Mouse (Mus musculus): Measurements from ENCODE around the gene Cd44. TPM values are rescaled to one million over a fixed set of nuclear protein-coding genes. Genes with fewer than 3 reads are reported as not detected.
A peak's percentile ranks its signal among the peaks of the same experiment; 100 is the strongest.

Cd44 gene
- polyA plus RNA-seq, 1 experiment from 2014 or later, result 17.3 TPM

- Histone ChIP-seq H3K4me1 (ENCODE audit: control insufficient read depth, insufficient read depth, low read length) (no peaks in the 10 kb centered on the region), H3K9ac (ENCODE audit: low read length) (no peak overlapping the region), H3K4me2 (ENCODE audit: low read depth, low read length) (no peak overlapping the region), H3K27me3 (ENCODE audit: control insufficient read depth, insufficient read depth, low read length) (no peaks in the 10 kb centered on the region), H3K4me3 (ENCODE audit: low read length) (no peak overlapping the region), H3K27ac (ENCODE audit: low read length) (no peak overlapping the region), H3K9me3 (replicated peaks; ENCODE audit: control insufficient read depth, low read length) (no peaks in the 10 kb centered on the region), H3K36me3 (ENCODE audit: control insufficient read depth, insufficient read depth) (peaks cover 13% of the 10 kb centered on the region)
- WGBS, result 93% methylated on average over 6 of the region's 6 CpGs
- ATAC-seq (replicated peaks; ENCODE audit: extremely low read depth, insufficient read depth, low FRiP score), result no peak
These were observed 43.2 kb downstream of the Cd44 start for GRCm38 (mm10) chr2:102858271-102858670.

- Histone ChIP-seq H3K4me1 (ENCODE audit: control insufficient read depth, insufficient read depth, low read length) (peaks cover 10% of the 10 kb centered on the region), H3K36me3 (ENCODE audit: control insufficient read depth, insufficient read depth) (no peaks in the 10 kb centered on the region; the same call in none of the 2 replicates), H3K4me3 (ENCODE audit: low read length) (no peak overlapping the region), H3K9me3 (replicated peaks; ENCODE audit: control insufficient read depth, low read length) (no peaks in the 10 kb centered on the region), H3K4me2 (ENCODE audit: low read depth, low read length) (no peak overlapping the region), H3K9ac (ENCODE audit: low read length) (no peak overlapping the region), H3K27me3 (ENCODE audit: control insufficient read depth, insufficient read depth, low read length) (no peaks in the 10 kb centered on the region), H3K27ac (ENCODE audit: low read length) (no peak overlapping the region)
- ATAC-seq (replicated peaks; ENCODE audit: extremely low read depth, insufficient read depth, low FRiP score), result no peak
- WGBS, result 93% methylated on average over 3 of the region's 3 CpGs
These were observed 48.2 kb downstream of the Cd44 start for GRCm38 (mm10) chr2:102853297-102853696.

- peak; percentile 41; the same call in 1 of the 2 replicates for ATAC-seq (replicated peaks; ENCODE audit: extremely low read depth, insufficient read depth, low FRiP score)
- Histone ChIP-seq H3K9ac (ENCODE audit: low read length) (no peak overlapping the region), H3K36me3 (ENCODE audit: control insufficient read depth, insufficient read depth) (no peaks in the 10 kb centered on the region; the same call in none of the 2 replicates), H3K27me3 (ENCODE audit: control insufficient read depth, insufficient read depth, low read length) (no peaks in the 10 kb centered on the region), H3K4me2 (ENCODE audit: low read depth, low read length) (no peak overlapping the region), H3K4me1 (ENCODE audit: control insufficient read depth, insufficient read depth, low read length) (peaks cover 10% of the 10 kb centered on the region), H3K9me3 (replicated peaks; ENCODE audit: control insufficient read depth, low read length) (no peaks in the 10 kb centered on the region), H3K27ac (ENCODE audit: low read length) (0 out of 2 replicates have a peak overlapping the region, but pooled peaks have one; percentile 12), H3K4me3 (ENCODE audit: low read length) (no peak overlapping the region)
- 11% methylated on average over 4 of the region's 4 CpGs for WGBS
These were observed 49.5 kb downstream of the Cd44 start for GRCm38 (mm10) chr2:102851936-102852477.

- ATAC-seq (replicated peaks; ENCODE audit: extremely low read depth, insufficient read depth, low FRiP score), result no peak
- H3K4me2 ChIP-seq (ENCODE audit: low read depth, low read length), result no peak overlapping the region
These were observed 51.4 kb downstream of the Cd44 start for GRCm38 (mm10) chr2:102850026-102850425.

GRCm38 (mm10) chr2:102848811-102849433 is 52.5 kb downstream of the Cd44 start:
- H3K4me3 ChIP-seq (ENCODE audit: low read length), result no peak overlapping the region
- no peak overlapping the region for H3K4me2 ChIP-seq (ENCODE audit: low read depth, low read length)
- ATAC-seq (replicated peaks; ENCODE audit: extremely low read depth, insufficient read depth, low FRiP score), result no peak; the same call in 1 of the 2 replicates
- no peaks in the 10 kb centered on the region; the same call in 1 of the 2 replicates for H3K36me3 ChIP-seq (ENCODE audit: control insufficient read depth, insufficient read depth)
- H3K27me3 ChIP-seq (ENCODE audit: control insufficient read depth, insufficient read depth, low read length), result no peaks in the 10 kb centered on the region
- no peaks in the 10 kb centered on the region for H3K9me3 ChIP-seq (replicated peaks; ENCODE audit: control insufficient read depth, low read length)
- 76% methylated on average over 5 of the region's 5 CpGs for whole genome bisulfite sequencing
- no peak overlapping the region for H3K27ac ChIP-seq (ENCODE audit: low read length)
- H3K9ac ChIP-seq (ENCODE audit: low read length), result no peak overlapping the region
- H3K4me1 ChIP-seq (ENCODE audit: control insufficient read depth, insufficient read depth, low read length), result peaks cover 10% of the 10 kb centered on the region

More at GRCm38 (mm10) chr2:102850026-102850425, 51.4 kb downstream of the Cd44 start:
- no peak overlapping the region for H3K4me3 ChIP-seq (ENCODE audit: low read length)
- no peaks in the 10 kb centered on the region for H3K27me3 ChIP-seq (ENCODE audit: control insufficient read depth, insufficient read depth, low read length)
- H3K36me3 ChIP-seq (ENCODE audit: control insufficient read depth, insufficient read depth), result no peaks in the 10 kb centered on the region; the same call in none of the 2 replicates
- no peak overlapping the region for H3K9ac ChIP-seq (ENCODE audit: low read length)
- H3K9me3 ChIP-seq (replicated peaks; ENCODE audit: control insufficient read depth, low read length), result no peaks in the 10 kb centered on the region
- H3K27ac ChIP-seq (ENCODE audit: low read length), result no peak overlapping the region
- H3K4me1 ChIP-seq (ENCODE audit: control insufficient read depth, insufficient read depth, low read length), result peaks cover 10% of the 10 kb centered on the region

- no peaks in the 10 kb centered on the region for H3K27me3 ChIP-seq (ENCODE audit: control insufficient read depth, insufficient read depth, low read length)
- no peak for ATAC-seq (replicated peaks; ENCODE audit: extremely low read depth, insufficient read depth, low FRiP score)
- H3K4me2 ChIP-seq (ENCODE audit: low read depth, low read length), result no peak overlapping the region
- H3K4me1 ChIP-seq (ENCODE audit: control insufficient read depth, insufficient read depth, low read length), result no peaks in the 10 kb centered on the region
- H3K9ac ChIP-seq (ENCODE audit: low read length), result no peak overlapping the region
- H3K4me3 ChIP-seq (ENCODE audit: low read length), result no peak overlapping the region
- H3K36me3 ChIP-seq (ENCODE audit: control insufficient read depth, insufficient read depth), result no peaks in the 10 kb centered on the region
- H3K9me3 ChIP-seq (replicated peaks; ENCODE audit: control insufficient read depth, low read length), result no peaks in the 10 kb centered on the region
- H3K27ac ChIP-seq (ENCODE audit: low read length), result no peak overlapping the region
These were observed 60.2 kb downstream of the Cd44 start for GRCm38 (mm10) chr2:102841231-102841630.

GRCm38 (mm10) chr2:102838179-102838578 is 63.3 kb downstream of the Cd44 start:
- ATAC-seq (replicated peaks; ENCODE audit: extremely low read depth, insufficient read depth, low FRiP score), result no peak
- Histone ChIP-seq H3K27ac (ENCODE audit: low read length) (no peak overlapping the region), H3K9me3 (replicated peaks; ENCODE audit: control insufficient read depth, low read length) (no peaks in the 10 kb centered on the region), H3K4me2 (ENCODE audit: low read depth, low read length) (no peak overlapping the region), H3K4me1 (ENCODE audit: control insufficient read depth, insufficient read depth, low read length) (no peaks in the 10 kb centered on the region), H3K9ac (ENCODE audit: low read length) (no peak overlapping the region), H3K27me3 (ENCODE audit: control insufficient read depth, insufficient read depth, low read length) (no peaks in the 10 kb centered on the region), H3K36me3 (ENCODE audit: control insufficient read depth, insufficient read depth) (no peaks in the 10 kb centered on the region), H3K4me3 (ENCODE audit: low read length) (no peak overlapping the region)
- WGBS, result 88% methylated on average over 7 of the region's 7 CpGs

GRCm38 (mm10) chr2:102831547-102831946 is 69.9 kb downstream of the Cd44 start:
- no peak for ATAC-seq (replicated peaks; ENCODE audit: extremely low read depth, insufficient read depth, low FRiP score)
- no peak overlapping the region for H3K4me2 ChIP-seq (ENCODE audit: low read depth, low read length)
- no peaks in the 10 kb centered on the region for H3K27me3 ChIP-seq (ENCODE audit: control insufficient read depth, insufficient read depth, low read length)
- no peaks in the 10 kb centered on the region for H3K4me1 ChIP-seq (ENCODE audit: control insufficient read depth, insufficient read depth, low read length)
- 0 out of 2 replicates have a peak, but pooled peaks cover 3% of the 10 kb centered on the region for H3K36me3 ChIP-seq (ENCODE audit: control insufficient read depth, insufficient read depth)
- no peaks in the 10 kb centered on the region for H3K9me3 ChIP-seq (replicated peaks; ENCODE audit: control insufficient read depth, low read length)
- no peak overlapping the region for H3K4me3 ChIP-seq (ENCODE audit: low read length)
- H3K27ac ChIP-seq (ENCODE audit: low read length), result no peak overlapping the region
- H3K9ac ChIP-seq (ENCODE audit: low read length), result no peak overlapping the region

- Histone ChIP-seq H3K9me3 (replicated peaks; ENCODE audit: control insufficient read depth, low read length) (no peaks in the 10 kb centered on the region), H3K4me1 (ENCODE audit: control insufficient read depth, insufficient read depth, low read length) (no peaks in the 10 kb centered on the region), H3K27me3 (ENCODE audit: control insufficient read depth, insufficient read depth, low read length) (no peaks in the 10 kb centered on the region), H3K36me3 (ENCODE audit: control insufficient read depth, insufficient read depth) (0 out of 2 replicates have a peak, but pooled peaks cover 3% of the 10 kb centered on the region), H3K4me3 (ENCODE audit: low read length) (no peak overlapping the region), H3K9ac (ENCODE audit: low read length) (no peak overlapping the region), H3K4me2 (ENCODE audit: low read depth, low read length) (no peak overlapping the region), H3K27ac (ENCODE audit: low read length) (no peak overlapping the region)
- peak; percentile 69; the same call in 1 of the 2 replicates for ATAC-seq (replicated peaks; ENCODE audit: extremely low read depth, insufficient read depth, low FRiP score)
- WGBS, result 85% methylated on average over 3 of the region's 3 CpGs
These were observed 72.3 kb downstream of the Cd44 start for GRCm38 (mm10) chr2:102829201-102829600.
